Mouse (Mus musculus) megakaryocyte-erythroid progenitor cell, adult 5 weeks (primary cell): ENCODE data around the gene Msgn1. TPM values are rescaled to one million over a fixed set of nuclear protein-coding genes. Genes with fewer than 3 reads are reported as not detected.

Experiments used
- polyA plus RNA-seq: library from polyadenylated mRNA; stranded (reverse); fragments of >175 nt; gene quantifications from 2 replicates; pipeline ENCODE4 v1.2.3, GENCODE M21; 2012

The Msgn1 gene
- polyA plus RNA-seq, result 0.21 and 0.47 TPM in 2 replicates

GRCm38 (mm10) chr12:11208872-11209271 lies at the start of gene Msgn1:
Gene Msgn1, minus strand, starts transcription at chr12:11208972.

Other genes with a start within 250 kb of the Msgn1 start
- not detected in 2 replicates for gene Kcns3, start 57.9 kb downstream of the Msgn1 start, polyA plus RNA-seq
- 4.9 and 5.5 TPM in 2 replicates for gene Gen1, start 56.8 kb upstream of the Msgn1 start, polyA plus RNA-seq
- gene Smc6, start 56.9 kb upstream of the Msgn1 start, polyA plus RNA-seq, result 107 and 117 TPM in 2 replicates
- gene Vsnl1, start 227.6 kb upstream of the Msgn1 start, polyA plus RNA-seq, result not detected in 2 replicates
- not detected in 2 replicates for gene Rad51ap2, start 247.1 kb upstream of the Msgn1 start, polyA plus RNA-seq